Mouse (Mus musculus) mesoderm, embryonic 11.5 days (tissue): Measurements from ENCODE around the gene AK157302.
"Not testable (repeated sequence)": the region's sequence is repeated elsewhere in the genome, so short reads cannot be mapped to it uniquely, and the experiment has no call there.

Experiments used
- DNase-seq: peaks from one replicate; pipeline ENCODE4 v3.0.0-alpha.2; 2012; ENCODE audit warnings: low read depth, low spot score

The AK157302 gene

GRCm38 (mm10) chr13:21495080-21495479 lies at the start of gene AK157302:
Gene AK157302 (plus strand): TSS chr13:21495223.
- DNase-seq, result no peak

- no peak for DNase-seq
Observed at GRCm38 (mm10) chr13:21446796-21447195, 48.2 kb upstream of the AK157302 start.

GRCm38 (mm10) chr13:21447856-21448614 lies 47.0 kb upstream of the AK157302 start:
- DNase-seq, result no peak

- no peak for DNase-seq
Observed at GRCm38 (mm10) chr13:21453042-21453441, 42.0 kb upstream of the AK157302 start.

GRCm38 (mm10) chr13:21453449-21453848 lies 41.6 kb upstream of the AK157302 start, which contains the start of gene Zscan26:
Gene Zscan26 (minus strand): TSS chr13:21453730.
- DNase-seq, result peak; percentile 88

GRCm38 (mm10) chr13:21454133-21454532 lies 40.9 kb upstream of the AK157302 start:
- DNase-seq, result no peak

- DNase-seq, result peak; percentile 39
Observed at GRCm38 (mm10) chr13:21456347-21456746, 38.7 kb upstream of the AK157302 start.

- DNase-seq, result not testable (repeated sequence)
Observed at GRCm38 (mm10) chr13:21462516-21462915, 32.5 kb upstream of the AK157302 start.

GRCm38 (mm10) chr13:21467336-21467735 lies 27.7 kb upstream of the AK157302 start:
- no peak for DNase-seq

- peak; percentile 89 for DNase-seq
Observed at GRCm38 (mm10) chr13:21468061-21469019, 26.7 kb upstream of the AK157302 start, which contains the start of gene Nkapl. Gene Nkapl (minus strand): TSS chr13:21468509.

GRCm38 (mm10) chr13:21469097-21469496 lies 25.9 kb upstream of the AK157302 start:
- no peak for DNase-seq

- no peak for DNase-seq
Observed at GRCm38 (mm10) chr13:21472427-21472826, 22.6 kb upstream of the AK157302 start.

- peak; percentile 56 for DNase-seq
Observed at GRCm38 (mm10) chr13:21478759-21479670, 16.0 kb upstream of the AK157302 start, which contains the start of the genes Zkscan4 and Gm10065. Gene Zkscan4 (plus strand): TSS chr13:21478907. Gene Gm10065 (minus strand): TSS chr13:21479441.

- DNase-seq, result no peak
Observed at GRCm38 (mm10) chr13:21486881-21487280, 8.1 kb upstream of the AK157302 start.

- DNase-seq, result no peak
Observed at GRCm38 (mm10) chr13:21492847-21493246, 2.2 kb upstream of the AK157302 start.

- DNase-seq, result not testable (repeated sequence)
Observed at GRCm38 (mm10) chr13:21501182-21501581, 6.2 kb downstream of the AK157302 start, which contains the start of gene Gm11273. Gene Gm11273 (minus strand): TSS chr13:21501418.

GRCm38 (mm10) chr13:21502296-21502695 lies 7.3 kb downstream of the AK157302 start:
- no peak for DNase-seq

GRCm38 (mm10) chr13:21506221-21506649 lies 11.2 kb downstream of the AK157302 start:
- DNase-seq, result peak; percentile 82

- DNase-seq, result no peak
Observed at GRCm38 (mm10) chr13:21530136-21530535, 35.1 kb downstream of the AK157302 start.

GRCm38 (mm10) chr13:21530781-21531201 lies 35.8 kb downstream of the AK157302 start, which contains the start of gene Zkscan8:
Gene Zkscan8 (minus strand): TSS chr13:21531120.
- DNase-seq, result peak; percentile 88

GRCm38 (mm10) chr13:21542708-21543107 lies 47.7 kb downstream of the AK157302 start, which contains the start of gene Olfr1366:
Gene Olfr1366 (minus strand): TSS chr13:21542808.
- DNase-seq, result no peak
